Mouse (Mus musculus) MEL (cell line): ENCODE results near the gene Cyth2.

ENCODE experiments used
- CHD2 ChIP-seq: IDR thresholded peaks from 2 replicates; pipeline ENCODE4 v1.6.1; 2011; ENCODE audit warnings: low read length, improper control_type of control experiment
- CTCF ChIP-seq, 3 experiments: IDR thresholded peaks in 2 of 3; conservative IDR thresholded peaks in 1 of 3; 2 replicates each; pipeline ENCODE4 v1.5.1; 2011 to 2012; ENCODE audit warnings: low read length in 3 of 3, low read depth in 2 of 3, mild to moderate bottlenecking in 2 of 3, improper control_type of control experiment in 1 of 3, inconsistent platforms in 1 of 3, mixed read lengths in 1 of 3, moderate library complexity in 1 of 3; ENCODE audit not compliant: control insufficient read depth in 1 of 3, insufficient read depth in 1 of 3, poor library complexity in 1 of 3, severe bottlenecking in 1 of 3
- GABPA ChIP-seq: IDR thresholded peaks from 2 replicates; pipeline ENCODE4 v1.6.1; 2012; ENCODE audit warnings: low read depth, mild to moderate bottlenecking, inconsistent platforms, low read length, improper control_type of control experiment, moderate library complexity
- HCFC1 ChIP-seq: IDR thresholded peaks from 2 replicates; pipeline ENCODE4 v1.6.1; 2012; ENCODE audit warnings: low read depth, mild to moderate bottlenecking, inconsistent platforms, low read length, improper control_type of control experiment, moderate library complexity
- RAD21 ChIP-seq: IDR thresholded peaks from 2 replicates; pipeline ENCODE4 v1.6.1; 2011; ENCODE audit warnings: mild to moderate bottlenecking, low read depth, low read length, improper control_type of control experiment
- TBP ChIP-seq: IDR thresholded peaks from 2 replicates; pipeline ENCODE4 v1.8.0; 2011; ENCODE audit warnings: low read depth, low read length, improper control_type of control experiment
- USF2 ChIP-seq, 2 experiments: IDR thresholded peaks; 2 replicates each; pipeline ENCODE4 v1.6.1; 2011 to 2012; ENCODE audit warnings: improper control_type of control experiment in 2 of 2, low read length in 2 of 2, borderline replicate concordance in 1 of 2, inconsistent platforms in 1 of 2, low read depth in 1 of 2, mild to moderate bottlenecking in 1 of 2; ENCODE audit not compliant: insufficient read depth in 1 of 2
- ZMIZ1 ChIP-seq: IDR thresholded peaks from 2 replicates; pipeline ENCODE4 v1.6.1; 2012; ENCODE audit warnings: low read depth, mild to moderate bottlenecking, inconsistent platforms, low read length, improper control_type of control experiment, moderate library complexity

DNA sequence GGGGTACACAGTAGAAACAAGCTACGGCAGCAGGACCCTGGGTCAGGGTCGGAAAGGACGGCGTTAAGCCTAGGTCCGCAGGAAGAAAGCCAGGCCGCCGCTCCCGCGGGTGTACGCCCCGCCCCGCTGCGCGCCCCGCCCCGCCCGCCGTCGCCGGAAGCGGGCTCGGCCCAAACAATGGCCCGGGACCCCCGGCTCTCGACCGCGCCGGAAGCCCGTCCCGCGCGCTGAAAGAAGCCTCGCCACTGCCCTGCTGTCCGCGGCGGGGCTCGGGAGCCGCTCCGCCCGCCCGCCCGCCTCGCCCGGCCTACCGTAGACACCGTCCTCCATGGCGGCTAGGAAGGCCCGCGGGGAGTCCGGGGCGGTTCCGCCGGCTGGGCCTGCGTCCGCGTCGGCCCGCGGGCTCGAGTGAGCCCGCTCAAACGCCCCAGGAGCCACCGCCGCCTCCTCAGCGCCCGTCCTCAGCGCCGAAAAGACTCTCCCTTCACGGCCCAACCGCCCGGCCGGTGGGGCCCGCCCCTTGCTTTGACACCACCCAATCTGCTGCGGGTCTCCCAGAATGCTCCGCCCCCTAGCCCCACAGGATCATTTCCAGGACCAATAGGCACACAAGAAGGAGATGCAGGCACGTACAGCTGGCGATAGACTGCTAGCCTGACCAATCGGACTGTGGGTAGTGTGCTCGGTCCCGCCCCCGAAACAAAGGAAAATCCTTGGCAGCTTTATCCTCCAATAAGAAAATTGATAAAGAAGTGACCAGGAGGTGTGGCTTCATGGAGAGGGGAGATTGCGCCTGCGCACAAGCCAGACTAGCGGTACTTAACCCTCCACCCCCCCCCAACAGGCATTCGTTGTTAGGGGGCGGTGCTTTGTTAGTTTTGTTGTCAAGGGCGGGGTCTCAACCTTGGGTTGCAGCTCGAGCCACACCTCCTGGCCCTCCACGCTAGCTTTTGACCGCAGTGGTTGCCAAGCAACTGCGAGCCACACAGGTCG lies at the start of gene Cyth2:
- peak; percentile 82 for TF ChIP-seq HCFC1
- TF ChIP-seq TBP: peak; percentile 68; the same call in 1 of the 2 replicates
- TF ChIP-seq RAD21: no peak
- peak; percentile 60; the same call in 1 of the 2 replicates for TF ChIP-seq ZMIZ1
- TF ChIP-seq CTCF (IDR thresholded peaks at IDR 0.05 in 2 of 3, conservative IDR thresholded peaks at IDR 0.05 in 1 of 3; ENCODE audit: control insufficient read depth in 1 of 3, insufficient read depth in 1 of 3, low read depth in 2 of 3, low read length in 3 of 3, poor library complexity in 1 of 3, severe bottlenecking in 1 of 3): no peak
- peak; percentile 86 for TF ChIP-seq CHD2
- no peak for TF ChIP-seq GABPA
- TF ChIP-seq USF2 (IDR thresholded peaks at IDR 0.05; ENCODE audit: borderline replicate concordance in 1 of 2, insufficient read depth in 1 of 2, low read depth in 1 of 2, low read length in 2 of 2): no peak
